Mouse (Mus musculus): ENCODE data around the gene Pigw.
"Not testable (repeated sequence)": the region's sequence is repeated elsewhere in the genome, so short reads cannot be mapped to it uniquely, and the experiment has no call there.

The Pigw gene

GRCm38 (mm10) chr11:84879007-84879771 is 896 bp downstream of the Pigw start:
- no peak for DNase-seq (ENCODE audit: low read depth, low spot score)

DNA sequence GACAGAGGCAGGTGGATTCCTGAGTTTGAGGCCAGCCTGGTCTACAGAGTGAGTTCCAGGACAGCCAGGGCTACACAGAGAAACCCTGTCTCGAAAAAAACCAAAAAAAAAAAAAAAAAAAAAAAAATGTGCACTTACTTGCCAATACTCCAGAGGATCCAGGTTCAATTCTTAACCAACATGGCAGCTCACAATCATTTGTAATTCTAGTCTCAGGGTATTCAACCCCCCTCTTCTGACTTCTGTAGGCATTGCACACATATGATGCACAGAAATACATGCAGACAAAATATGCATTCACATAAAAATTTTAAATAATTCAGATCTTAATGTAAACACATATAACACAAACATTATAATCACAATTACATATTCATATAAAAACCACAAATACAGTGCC is 4.1 kb downstream of the Pigw start:
- DNase-seq (ENCODE audit: low read depth, low spot score) = not testable (repeated sequence)

DNA sequence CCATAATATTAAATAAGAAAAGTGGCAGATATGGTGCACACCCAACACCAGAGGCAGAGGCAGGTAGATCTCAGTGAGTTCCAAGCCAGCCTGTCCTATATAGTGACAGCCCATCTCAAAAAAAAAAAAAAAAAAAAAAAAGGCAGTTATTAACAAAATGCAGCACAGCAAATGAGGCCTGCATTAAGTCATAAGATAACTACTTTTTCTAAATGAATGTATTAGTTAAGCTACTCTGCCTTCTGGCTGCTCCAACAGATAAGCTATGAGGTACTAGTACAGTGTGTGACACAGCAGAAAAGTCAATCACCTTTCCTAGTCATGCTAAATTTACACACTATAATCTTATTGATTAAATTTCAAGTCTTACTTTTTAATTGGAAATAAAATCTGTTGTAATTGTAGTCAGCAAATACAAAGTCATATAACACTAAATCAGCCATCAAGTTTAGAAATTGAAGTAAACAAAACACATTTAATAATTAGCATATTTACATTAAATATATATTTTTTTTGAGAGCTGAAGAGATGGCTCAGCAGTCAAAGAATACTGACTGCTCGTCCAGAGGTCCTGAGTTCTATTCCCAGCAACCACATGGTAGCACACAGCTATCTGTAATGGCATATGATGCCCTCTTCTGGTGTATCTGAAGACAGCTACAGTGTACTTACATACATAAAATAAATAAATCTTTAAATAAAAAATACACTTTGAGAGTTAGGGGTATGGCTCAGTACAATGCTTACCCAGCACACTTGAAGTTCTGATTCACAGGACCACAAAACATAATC is 6.8 kb downstream of the Pigw start:
- no peak for DNase-seq (ENCODE audit: low read depth, low spot score)

GRCm38 (mm10) chr11:84871548-84872069 is 8.5 kb downstream of the Pigw start:
- no peak for DNase-seq (ENCODE audit: low read depth, low spot score)

DNA sequence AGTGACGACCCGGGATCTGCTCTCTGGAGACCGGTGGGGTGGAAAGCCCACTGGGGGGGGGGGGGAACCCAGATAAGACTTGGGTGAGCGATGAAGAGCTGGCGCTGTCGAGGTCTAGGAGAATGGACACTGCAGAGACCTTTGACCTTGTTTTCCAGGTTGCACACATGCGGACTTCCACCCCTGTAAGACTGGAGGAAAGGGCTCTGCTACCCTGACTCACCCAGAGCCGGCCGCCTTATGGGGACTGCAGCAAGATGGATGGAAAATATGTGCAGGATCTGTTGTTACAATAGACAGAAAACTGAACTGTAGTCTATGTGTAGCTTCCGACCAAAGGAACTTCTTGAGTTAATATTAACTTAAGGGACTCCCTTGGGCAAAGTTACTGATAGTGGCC is 9.0 kb downstream of the Pigw start:
- peak; percentile 56 for DNase-seq (ENCODE audit: low read depth, low spot score)

DNA sequence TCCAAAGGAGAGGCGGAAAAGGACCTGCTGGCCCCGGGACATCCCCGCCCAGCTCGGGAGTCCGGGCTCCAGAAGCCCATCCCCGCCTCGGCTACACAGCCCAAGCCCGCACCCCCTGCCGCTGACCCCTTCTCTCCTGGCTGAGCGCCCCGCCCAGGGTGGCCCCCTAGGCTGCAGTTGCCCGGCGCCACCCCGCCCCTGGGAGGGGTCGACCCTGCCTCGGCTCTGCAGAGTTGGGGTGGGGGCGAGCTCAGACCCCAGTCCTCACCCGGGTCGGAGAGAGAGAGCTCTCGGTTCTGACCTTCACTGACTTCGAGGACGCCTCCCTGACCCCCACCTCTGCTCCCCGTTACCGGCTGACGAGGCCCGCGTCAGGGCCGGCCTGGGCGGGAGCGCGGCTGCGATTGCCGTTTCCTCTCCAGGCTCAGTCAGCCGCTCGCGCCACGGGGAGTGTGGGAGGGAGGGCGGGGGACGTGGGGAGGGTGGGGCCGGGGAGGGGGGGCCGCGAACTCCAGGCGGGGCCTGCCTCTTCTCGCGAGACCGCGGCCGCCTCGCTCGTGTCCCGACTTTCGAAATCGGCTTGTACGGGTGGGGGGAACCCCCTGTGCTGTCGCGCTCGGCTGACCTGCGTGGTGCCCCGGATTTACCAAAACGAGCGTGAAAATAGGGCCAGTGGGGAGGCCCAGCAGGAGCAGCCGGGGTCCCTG is 9.6 kb downstream of the Pigw start, which contains the start of gene Ggnbp2:
Gene Ggnbp2 (minus strand): TSS at position 481 of the 707 bp plus-strand sequence.
- peak; percentile 96 for DNase-seq (ENCODE audit: low read depth, low spot score)

DNA sequence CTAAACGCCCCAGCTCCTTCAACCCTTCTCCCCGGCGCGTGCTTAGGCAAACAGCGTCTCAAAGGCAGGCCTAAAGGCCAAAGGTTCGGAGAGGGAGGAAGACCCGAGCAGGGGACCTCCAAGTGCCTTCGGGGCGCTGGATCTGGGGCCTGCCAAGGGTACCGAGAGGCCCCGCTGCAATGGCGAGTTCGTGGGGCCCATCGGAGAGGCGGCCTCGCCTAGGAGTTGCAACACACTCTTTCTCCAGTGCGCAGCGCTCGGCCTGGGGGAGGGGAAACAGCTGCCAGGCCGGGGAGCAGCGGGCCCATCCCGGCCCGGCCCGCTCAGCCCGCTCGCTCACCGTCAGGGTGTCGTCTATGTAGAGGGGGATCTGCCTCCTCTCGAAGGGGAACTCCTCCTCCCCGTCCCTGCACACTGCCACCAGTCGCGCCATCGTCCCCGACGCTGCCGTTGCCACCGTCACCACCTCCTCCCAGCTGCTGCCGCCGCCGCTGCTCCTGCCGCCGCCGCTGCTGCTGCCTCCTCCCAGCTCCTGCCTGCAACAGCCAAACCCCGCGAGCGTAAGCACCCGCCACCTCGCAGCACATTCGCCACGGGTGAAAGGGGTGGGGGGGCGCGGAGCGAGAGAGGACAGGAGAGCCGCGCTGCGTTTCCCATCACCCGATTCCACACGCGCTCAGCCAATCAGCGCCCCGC is 10.4 kb downstream of the Pigw start:
- DNase-seq (ENCODE audit: low read depth, low spot score) = peak; percentile 99

DNA sequence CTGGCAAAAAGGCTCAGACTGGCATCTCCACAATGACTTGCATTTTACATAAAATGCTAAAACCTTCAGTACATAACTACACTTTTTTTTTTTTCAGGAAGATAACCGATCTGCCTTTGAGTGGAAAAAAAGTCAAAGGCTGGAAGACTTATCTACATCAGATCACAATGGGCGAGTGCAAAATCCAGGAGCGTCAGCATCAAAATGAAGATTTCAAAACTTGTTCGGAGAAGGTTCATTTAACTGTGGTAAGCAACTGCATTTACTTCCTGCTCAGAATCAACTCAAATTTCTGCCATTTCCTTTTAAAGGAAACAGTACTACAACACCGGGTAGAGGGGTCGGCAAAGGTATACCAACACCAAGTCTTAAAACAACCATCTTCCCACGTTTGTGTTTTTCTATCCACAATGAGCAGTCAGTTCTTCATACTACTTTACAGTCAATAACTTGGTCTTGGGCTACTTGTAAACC is 11.3 kb downstream of the Pigw start:
- DNase-seq (ENCODE audit: low read depth, low spot score) = no peak

DNA sequence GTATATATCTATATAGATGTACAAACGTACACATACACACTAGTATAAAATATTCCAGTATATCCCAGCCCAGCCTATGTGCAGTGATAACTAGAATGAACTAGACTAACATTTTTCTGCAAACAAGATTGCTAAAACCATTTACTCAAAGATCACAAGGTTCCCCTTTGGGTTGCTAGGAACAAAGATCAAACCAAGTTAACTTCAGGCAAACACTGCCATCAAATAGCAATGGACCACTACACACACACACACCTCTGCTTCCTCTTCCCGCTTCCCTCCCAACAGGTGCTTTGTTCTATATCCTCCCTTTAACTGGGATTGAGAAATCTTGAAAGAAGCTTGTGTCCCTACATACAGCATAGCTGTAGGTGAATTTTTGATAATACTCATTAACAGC is 12.5 kb downstream of the Pigw start:
- DNase-seq (ENCODE audit: low read depth, low spot score) = no peak

DNA sequence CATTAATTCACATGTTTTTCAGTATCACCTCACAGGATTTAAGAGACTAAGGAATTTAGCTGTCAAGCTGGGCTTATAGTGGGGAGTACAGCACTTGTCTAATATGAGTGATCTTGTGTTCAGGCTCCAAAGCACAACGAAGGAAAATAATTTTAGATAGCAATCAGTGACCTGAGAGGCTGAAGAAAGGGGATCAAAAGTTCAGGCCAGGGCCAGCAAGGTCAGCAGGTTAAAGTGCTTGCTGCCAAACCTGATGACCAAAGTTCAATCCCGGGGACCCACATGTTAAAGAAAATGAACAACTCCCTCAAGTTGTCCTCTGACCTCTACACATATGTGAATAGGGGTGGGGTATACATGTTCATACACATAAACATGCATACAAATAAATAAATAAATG is 14.8 kb downstream of the Pigw start:
- no peak for DNase-seq (ENCODE audit: low read depth, low spot score)

DNA sequence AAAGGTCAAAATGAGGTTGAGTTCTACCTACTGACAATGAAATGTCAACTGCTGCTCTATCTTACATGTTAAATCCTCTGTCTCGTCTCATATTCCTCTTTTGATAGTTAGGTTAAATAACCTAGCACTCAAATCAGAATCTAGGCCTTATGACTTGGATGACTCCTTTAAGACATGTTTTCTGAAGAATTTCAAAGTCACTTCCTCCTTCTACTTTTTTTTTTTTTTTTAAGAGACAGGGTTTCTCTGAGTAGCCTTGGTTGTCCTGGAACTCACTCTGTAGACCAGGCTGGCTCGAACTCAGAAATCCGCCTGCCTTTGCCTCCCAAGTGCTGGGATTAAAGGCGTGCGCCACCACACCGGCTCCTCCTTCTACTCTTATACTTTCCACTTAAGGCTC is 24.8 kb downstream of the Pigw start:
- no peak for DNase-seq (ENCODE audit: low read depth, low spot score)

GRCm38 (mm10) chr11:84847475-84848090 is 32.5 kb downstream of the Pigw start:
- DNase-seq (ENCODE audit: low read depth, low spot score) = peak; percentile 77

GRCm38 (mm10) chr11:84846741-84847474 is 33.2 kb downstream of the Pigw start:
- peak; percentile 90 for DNase-seq (ENCODE audit: low read depth, low spot score)

DNA sequence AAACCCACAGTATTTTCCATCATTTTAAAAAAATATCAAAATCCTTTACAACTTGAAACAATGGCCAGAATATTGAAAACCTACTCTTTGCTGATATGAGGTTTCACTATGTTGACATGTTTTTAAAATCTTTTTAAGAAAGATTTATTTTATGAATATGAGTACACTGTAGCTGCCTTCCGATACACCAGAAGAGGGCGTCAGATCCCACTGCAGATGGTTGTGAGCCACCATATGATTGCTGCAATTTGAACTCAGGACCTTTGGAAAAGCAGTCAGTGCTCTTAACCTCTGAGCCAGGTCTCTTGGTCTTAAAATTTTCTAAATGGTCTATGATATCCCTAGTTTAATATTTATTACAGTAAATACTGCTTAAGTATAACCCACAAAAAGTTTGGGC is 40.8 kb downstream of the Pigw start:
- DNase-seq (ENCODE audit: low read depth, low spot score) = no peak

DNA sequence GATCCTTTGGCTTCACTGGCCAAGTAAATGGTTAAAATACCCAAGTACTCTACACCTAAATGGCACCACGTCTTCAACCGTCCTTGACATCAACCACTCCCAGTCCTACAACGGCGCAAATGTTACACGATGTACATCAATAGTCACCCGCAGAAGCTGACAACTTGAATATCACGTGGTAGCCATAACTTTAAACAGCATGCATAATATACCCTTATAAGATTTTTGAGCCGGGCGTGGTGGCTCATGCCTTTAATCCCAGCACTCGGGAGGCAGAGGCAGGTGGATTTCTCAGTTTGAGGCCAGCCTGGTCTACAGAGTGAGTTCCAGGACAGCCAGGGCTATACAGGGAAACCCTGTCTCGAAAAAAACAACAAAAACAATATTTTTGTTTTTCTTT is 50.6 kb downstream of the Pigw start:
- not testable (repeated sequence) for DNase-seq (ENCODE audit: low read depth, low spot score)

DNA sequence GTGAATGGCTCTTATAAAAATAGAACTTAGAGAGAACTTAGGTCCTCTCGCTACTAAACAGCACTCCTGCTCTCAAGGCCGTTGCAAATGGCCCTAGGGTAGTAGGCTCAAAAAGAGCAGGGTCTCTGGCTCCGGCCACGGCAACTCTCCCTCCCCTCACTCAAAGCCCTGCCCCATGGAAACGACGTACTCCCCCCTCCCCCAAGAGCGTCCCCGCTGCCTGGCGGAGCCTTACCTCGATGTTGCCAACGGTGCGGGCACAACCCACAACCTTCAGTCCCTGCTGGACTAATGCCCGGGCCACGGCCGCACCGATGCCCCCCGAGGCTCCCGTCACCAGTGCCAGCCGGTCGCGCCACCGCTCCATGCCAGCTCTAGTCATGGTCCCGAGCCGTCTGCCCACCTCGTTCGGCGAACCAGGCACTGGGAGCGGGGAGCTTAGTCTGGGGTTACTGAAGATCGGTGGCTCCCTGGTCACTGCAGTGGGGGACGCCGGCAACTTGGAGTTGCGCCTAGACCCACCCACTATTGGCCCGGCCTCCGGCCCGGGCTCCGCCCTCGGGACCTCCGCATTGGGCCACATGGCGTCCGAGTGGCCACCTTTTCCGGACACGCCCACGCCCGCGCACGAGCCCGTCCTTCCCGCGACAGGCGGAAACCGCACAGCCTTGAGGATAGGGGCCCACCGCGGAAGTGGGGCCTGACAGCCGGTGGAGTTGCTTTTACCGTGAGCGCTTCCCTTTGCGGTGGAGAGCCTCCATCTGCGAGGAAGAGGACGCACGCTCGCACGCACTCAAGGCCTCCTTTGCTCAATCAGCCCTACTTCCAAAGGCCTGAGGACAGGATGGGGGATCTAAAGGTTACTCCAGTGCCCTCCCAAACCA is 51.3 kb downstream of the Pigw start, which contains the start of gene Dhrs11:
Gene Dhrs11 (minus strand): TSS at position 479 of the 884 bp plus-strand sequence.
- DNase-seq (ENCODE audit: low read depth, low spot score) = peak; percentile 91

DNA sequence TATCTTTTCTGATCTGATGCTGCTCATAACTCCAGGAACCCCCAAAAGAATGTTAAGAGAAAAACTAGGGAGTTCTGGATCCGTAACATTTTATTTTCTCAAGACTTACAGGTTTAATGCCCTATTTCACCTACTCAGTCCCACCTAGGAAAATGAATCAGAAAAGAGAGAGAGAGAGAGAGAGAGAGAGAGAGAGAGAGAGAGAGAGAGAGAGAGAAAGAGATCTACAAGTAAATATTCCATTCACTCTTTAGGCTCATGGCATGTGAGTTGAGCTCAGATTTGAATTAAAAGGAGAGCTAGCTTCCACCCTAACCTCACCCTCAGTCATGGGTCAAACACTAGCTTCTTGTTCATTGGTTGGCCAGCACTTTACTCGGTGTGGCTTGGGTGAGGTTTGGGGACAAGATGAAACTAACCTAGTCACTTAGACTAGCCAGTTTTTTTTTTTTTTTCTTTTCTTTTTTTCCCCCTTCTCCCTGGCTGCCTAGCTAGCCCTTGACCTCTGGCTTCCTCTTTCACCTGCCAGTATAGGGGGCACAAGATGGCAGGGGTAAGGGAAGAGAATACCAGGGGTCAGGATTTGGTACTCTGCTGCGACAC is 52.1 kb downstream of the Pigw start:
- no peak for DNase-seq (ENCODE audit: low read depth, low spot score)

- DNase-seq (ENCODE audit: low read depth, low spot score) = no peak
These were observed 52.6 kb downstream of the Pigw start for GRCm38 (mm10) chr11:84827492-84827891.
